Mouse (Mus musculus) limb, embryonic 15.5 days (tissue): Measurements from ENCODE around the gene Gphn. TPM values are rescaled to one million over a fixed set of nuclear protein-coding genes. Genes with fewer than 3 reads are reported as not detected.

Source experiments
- ATAC-seq: fragments of 200-750 bp; cut with Nextera tagmentation; 2 replicates; pipeline ENCODE4 v1.8.0; 2017; ENCODE audit warnings: low read depth, moderate TSS enrichment; ENCODE audit not compliant: insufficient number of reproducible peaks, low FRiP score, low TSS enrichment
- H3K27ac ChIP-seq: fragments of 300-500 bp; sonication (generic); 2 replicates; pipeline ENCODE4 v1.5.1; 2015; ENCODE audit warnings: moderate library complexity, mild to moderate bottlenecking, inconsistent platforms
- H3K27me3 ChIP-seq: fragments of 300-500 bp; sonication (generic); 2 replicates; pipeline ENCODE4 v1.6.1; 2015; ENCODE audit warnings: inconsistent platforms
- H3K36me3 ChIP-seq: fragments of 300-500 bp; sonication (generic); 2 replicates; pipeline ENCODE4 v1.6.1; 2015; ENCODE audit warnings: inconsistent platforms
- H3K4me1 ChIP-seq: fragments of 300-500 bp; sonication (generic); 2 replicates; pipeline ENCODE4 v1.6.1; 2015; ENCODE audit warnings: inconsistent platforms
- H3K4me2 ChIP-seq: fragments of 300-500 bp; sonication (generic); 2 replicates; pipeline ENCODE4 v1.6.1; 2015; ENCODE audit warnings: mild to moderate bottlenecking, inconsistent platforms
- H3K4me3 ChIP-seq: fragments of 300-500 bp; sonication (generic); 2 replicates; pipeline ENCODE4 v1.5.1; 2015; ENCODE audit warnings: mild to moderate bottlenecking, inconsistent platforms
- H3K9ac ChIP-seq: fragments of 300-500 bp; sonication (generic); 2 replicates; pipeline ENCODE4 v1.6.1; 2015; ENCODE audit warnings: inconsistent platforms
- H3K9me3 ChIP-seq: fragments of 300-500 bp; sonication (generic); 2 replicates; pipeline ENCODE4 v1.6.1; 2016; ENCODE audit warnings: inconsistent platforms
- WGBS: fragments of 180-500 bp; shearing (Covaris S2); methylation state at CpG from one replicate; pipeline ENCODE4 v1.1.7; 2015; 5-methylcytosine and 5-hydroxymethylcytosine counted together
- polyA plus RNA-seq: library from polyadenylated mRNA; unstranded; fragments of >200 nt; fragmentation: Nextera tagmentation; extraction: Ambion mirVana; gene quantifications from 2 replicates; pipeline ENCODE4 v1.2.1, GENCODE M21; 2015

Gphn gene
- polyA plus RNA-seq, 1 experiment from 2014 or later: 16.4 TPM

- Histone ChIP-seq H3K4me1 (no peaks in the 10 kb centered on the region), H3K9me3 (no peaks in the 10 kb centered on the region), H3K4me2 (peak overlapping the region; percentile 88), H3K9ac (peak overlapping the region; percentile 76), H3K36me3 (no peaks in the 10 kb centered on the region), H3K4me3 (peak overlapping the region; percentile 67), H3K27ac (peak overlapping the region; percentile 99), H3K27me3 (no peaks in the 10 kb centered on the region)
- no peak for ATAC-seq
- WGBS: under 1% methylated on average over 56 of the region's 57 CpGs
Observed at GRCm38 (mm10) chr12:78227021-78227932, 1.1 kb downstream of the Gphn start.

GRCm38 (mm10) chr12:78228139-78228538, 2.0 kb downstream of the Gphn start:
- H3K27ac ChIP-seq: no peak overlapping the region
- H3K36me3 ChIP-seq: no peaks in the 10 kb centered on the region
- no peaks in the 10 kb centered on the region for H3K4me1 ChIP-seq
- H3K27me3 ChIP-seq: no peaks in the 10 kb centered on the region
- ATAC-seq: no peak
- H3K4me3 ChIP-seq: peak overlapping the region; percentile 67; the same call in 1 of the 2 replicates
- no peaks in the 10 kb centered on the region for H3K9me3 ChIP-seq
- 35% methylated on average over 4 of the region's 4 CpGs for WGBS
- H3K4me2 ChIP-seq: peak overlapping the region; percentile 88
- no peak overlapping the region for H3K9ac ChIP-seq

GRCm38 (mm10) chr12:78232560-78232959, 6.4 kb downstream of the Gphn start:
- Histone ChIP-seq H3K9me3 (no peaks in the 10 kb centered on the region), H3K27me3 (no peaks in the 10 kb centered on the region), H3K9ac (no peak overlapping the region), H3K36me3 (no peaks in the 10 kb centered on the region), H3K4me3 (no peak overlapping the region), H3K27ac (no peak overlapping the region), H3K4me2 (no peak overlapping the region), H3K4me1 (no peaks in the 10 kb centered on the region)
- no peak for ATAC-seq

DNA sequence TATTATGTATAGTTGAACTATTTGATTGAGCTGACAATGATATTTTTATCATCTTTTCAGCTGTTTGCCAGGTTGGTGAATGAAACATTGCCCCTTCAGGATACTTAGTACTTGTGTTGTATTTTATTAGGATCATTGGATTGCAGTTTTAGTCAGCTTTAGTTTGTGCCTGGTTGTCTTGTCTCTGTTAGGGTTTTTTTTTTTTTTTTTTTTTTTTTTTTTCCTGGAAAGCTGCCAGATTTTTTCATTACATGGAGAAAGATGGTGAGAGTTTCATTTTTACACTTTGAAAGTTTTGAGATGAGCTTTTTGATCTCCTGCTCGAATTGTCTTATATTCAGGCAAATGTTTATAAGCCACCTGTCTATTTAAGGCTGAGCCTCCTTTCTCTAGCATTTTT, 22.2 kb downstream of the Gphn start:
- Histone ChIP-seq H3K4me1 (no peaks in the 10 kb centered on the region), H3K27me3 (no peaks in the 10 kb centered on the region), H3K27ac (no peak overlapping the region), H3K4me2 (no peak overlapping the region), H3K36me3 (no peaks in the 10 kb centered on the region), H3K9me3 (no peaks in the 10 kb centered on the region), H3K9ac (no peak overlapping the region), H3K4me3 (no peak overlapping the region)
- WGBS: 55% methylated on average over 1 of the region's 1 CpGs
- ATAC-seq: no peak

DNA sequence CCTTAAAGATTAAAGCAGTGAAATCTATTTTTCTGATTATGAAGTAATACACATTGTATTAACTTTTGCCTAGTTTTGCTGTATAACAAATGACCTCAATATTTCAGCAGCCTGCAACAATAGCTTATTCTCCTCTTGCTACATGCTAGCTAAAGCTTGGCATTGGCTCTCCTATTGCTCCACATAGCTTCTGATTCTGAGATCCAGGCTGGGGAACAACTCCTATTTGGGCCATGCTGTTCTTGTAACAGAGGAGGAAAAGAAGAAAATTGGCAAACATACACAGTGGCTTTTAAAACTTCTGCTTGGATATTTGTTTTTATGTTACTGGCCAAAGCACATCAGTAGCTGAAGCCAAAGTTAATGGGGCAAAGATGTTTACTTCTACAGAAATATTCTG, 23.0 kb downstream of the Gphn start:
- H3K4me2 ChIP-seq: no peak overlapping the region
- H3K4me3 ChIP-seq: no peak overlapping the region
- no peak overlapping the region for H3K9ac ChIP-seq
- no peak for ATAC-seq
- no peaks in the 10 kb centered on the region for H3K4me1 ChIP-seq
- H3K9me3 ChIP-seq: no peaks in the 10 kb centered on the region
- H3K36me3 ChIP-seq: no peaks in the 10 kb centered on the region
- no peaks in the 10 kb centered on the region for H3K27me3 ChIP-seq
- no peak overlapping the region for H3K27ac ChIP-seq

DNA sequence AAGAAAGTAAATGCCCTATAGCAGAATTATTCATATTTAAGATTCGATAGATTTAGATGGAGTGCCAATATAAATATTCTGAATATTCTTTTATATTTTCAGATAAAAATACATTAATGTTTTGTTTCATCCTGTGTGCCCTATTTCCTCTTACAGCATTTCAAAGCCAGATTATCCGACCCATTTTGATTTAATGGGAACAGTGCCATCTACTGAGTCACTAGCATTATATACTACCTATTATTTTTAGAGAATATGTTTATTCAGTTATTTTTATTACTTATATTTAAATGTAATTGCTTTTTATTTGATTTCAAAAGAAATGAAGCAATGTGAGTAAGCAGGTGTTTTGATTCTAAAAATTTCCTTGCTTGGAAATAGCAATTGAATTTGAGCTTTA, 51.2 kb downstream of the Gphn start:
- H3K27ac ChIP-seq: no peak overlapping the region
- H3K27me3 ChIP-seq: no peaks in the 10 kb centered on the region
- no peaks in the 10 kb centered on the region for H3K9me3 ChIP-seq
- H3K4me3 ChIP-seq: no peak overlapping the region
- H3K4me1 ChIP-seq: no peaks in the 10 kb centered on the region
- H3K4me2 ChIP-seq: no peak overlapping the region
- WGBS: 68% methylated on average over 2 of the region's 2 CpGs
- no peak overlapping the region for H3K9ac ChIP-seq
- no peak for ATAC-seq
- no peaks in the 10 kb centered on the region for H3K36me3 ChIP-seq

DNA sequence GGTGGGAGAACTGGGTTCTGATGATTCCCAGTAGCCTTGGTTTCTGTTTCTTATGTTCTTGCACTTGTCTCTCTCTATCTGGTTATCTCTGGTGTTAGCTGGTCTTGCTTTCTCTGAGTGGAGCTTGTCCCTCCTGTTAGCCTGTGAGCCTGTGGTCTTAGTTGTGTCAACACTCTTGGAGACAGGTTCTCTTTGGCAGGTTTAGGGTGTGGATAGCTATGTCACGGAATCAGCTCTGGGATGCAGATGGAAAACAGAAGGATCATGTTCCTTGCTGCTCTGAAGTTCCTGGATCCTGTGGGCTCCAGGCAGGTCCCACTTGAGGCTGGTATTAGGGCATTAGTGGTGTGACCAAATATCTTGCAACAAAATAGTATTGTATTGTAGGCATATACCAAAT, 64.2 kb downstream of the Gphn start:
- no peak overlapping the region for H3K4me2 ChIP-seq
- no peaks in the 10 kb centered on the region for H3K27me3 ChIP-seq
- H3K4me1 ChIP-seq: no peaks in the 10 kb centered on the region
- 59% methylated on average over 1 of the region's 1 CpGs for WGBS
- no peaks in the 10 kb centered on the region for H3K36me3 ChIP-seq
- no peak overlapping the region for H3K9ac ChIP-seq
- H3K4me3 ChIP-seq: no peak overlapping the region
- no peaks in the 10 kb centered on the region for H3K9me3 ChIP-seq
- ATAC-seq: no peak
- no peak overlapping the region for H3K27ac ChIP-seq

- Histone ChIP-seq H3K4me2 (no peak overlapping the region), H3K4me3 (no peak overlapping the region), H3K9ac (no peak overlapping the region), H3K4me1 (no peaks in the 10 kb centered on the region), H3K27ac (no peak overlapping the region), H3K36me3 (no peaks in the 10 kb centered on the region), H3K27me3 (no peaks in the 10 kb centered on the region), H3K9me3 (no peaks in the 10 kb centered on the region)
- WGBS: 88% methylated on average over 1 of the region's 1 CpGs
- no peak for ATAC-seq
Observed at GRCm38 (mm10) chr12:78298824-78299398, 72.7 kb downstream of the Gphn start.

DNA sequence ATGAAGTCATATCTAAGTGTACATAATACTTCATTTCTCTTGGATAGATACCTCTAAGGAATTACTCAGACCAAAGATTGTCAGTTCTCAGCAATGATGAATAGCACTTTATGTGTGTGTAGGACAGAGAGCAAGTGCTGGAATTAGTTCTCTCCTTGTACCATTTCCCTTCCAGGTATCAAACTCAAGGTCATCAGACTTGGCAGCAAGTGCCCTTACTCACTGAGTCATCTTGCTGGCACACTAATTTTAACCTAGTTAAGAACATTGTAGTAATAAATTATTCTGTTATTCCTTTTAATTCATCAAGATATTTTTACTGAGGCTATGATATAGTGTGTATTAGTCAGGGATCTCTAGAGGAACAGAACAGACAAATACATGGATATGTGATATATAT, 88.9 kb downstream of the Gphn start:
- no peaks in the 10 kb centered on the region for H3K27me3 ChIP-seq
- H3K9ac ChIP-seq: no peak overlapping the region
- no peak overlapping the region for H3K27ac ChIP-seq
- H3K9me3 ChIP-seq: no peaks in the 10 kb centered on the region
- H3K4me3 ChIP-seq: no peak overlapping the region
- H3K36me3 ChIP-seq: no peaks in the 10 kb centered on the region
- no peak for ATAC-seq
- H3K4me1 ChIP-seq: no peaks in the 10 kb centered on the region
- no peak overlapping the region for H3K4me2 ChIP-seq

- Histone ChIP-seq H3K4me2 (no peak overlapping the region), H3K27me3 (no peaks in the 10 kb centered on the region), H3K27ac (no peak overlapping the region), H3K9ac (no peak overlapping the region), H3K36me3 (no peaks in the 10 kb centered on the region), H3K4me3 (no peak overlapping the region), H3K4me1 (no peaks in the 10 kb centered on the region), H3K9me3 (no peaks in the 10 kb centered on the region)
- no peak for ATAC-seq
- WGBS: 86% methylated on average over 4 of the region's 4 CpGs
Observed at GRCm38 (mm10) chr12:78327946-78328345, 101.8 kb downstream of the Gphn start.

DNA sequence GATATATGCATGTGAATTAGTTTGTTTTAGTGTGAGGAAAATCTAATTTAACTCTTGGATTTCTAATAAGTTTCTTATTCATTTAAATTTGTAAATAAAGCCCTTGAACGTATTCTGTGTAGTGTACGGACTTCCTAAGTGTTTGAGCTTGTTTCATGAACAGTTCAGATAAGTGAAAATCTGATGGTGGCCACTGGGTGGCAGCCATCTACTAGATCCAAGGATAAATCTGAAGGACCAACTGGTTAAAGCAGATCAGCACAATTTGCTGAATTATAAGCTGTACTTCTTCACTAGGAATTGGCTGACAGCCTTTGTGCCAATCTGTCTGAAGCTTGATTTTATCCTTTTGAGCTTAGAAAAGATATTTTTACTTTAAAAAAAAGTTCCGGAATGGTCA, 105.9 kb downstream of the Gphn start:
- 57% methylated on average over 3 of the region's 3 CpGs for WGBS
- Histone ChIP-seq H3K27ac (no peak overlapping the region), H3K4me2 (no peak overlapping the region), H3K36me3 (no peaks in the 10 kb centered on the region), H3K4me1 (no peaks in the 10 kb centered on the region), H3K9me3 (no peaks in the 10 kb centered on the region), H3K9ac (no peak overlapping the region), H3K27me3 (no peaks in the 10 kb centered on the region), H3K4me3 (no peak overlapping the region)
- ATAC-seq: no peak

DNA sequence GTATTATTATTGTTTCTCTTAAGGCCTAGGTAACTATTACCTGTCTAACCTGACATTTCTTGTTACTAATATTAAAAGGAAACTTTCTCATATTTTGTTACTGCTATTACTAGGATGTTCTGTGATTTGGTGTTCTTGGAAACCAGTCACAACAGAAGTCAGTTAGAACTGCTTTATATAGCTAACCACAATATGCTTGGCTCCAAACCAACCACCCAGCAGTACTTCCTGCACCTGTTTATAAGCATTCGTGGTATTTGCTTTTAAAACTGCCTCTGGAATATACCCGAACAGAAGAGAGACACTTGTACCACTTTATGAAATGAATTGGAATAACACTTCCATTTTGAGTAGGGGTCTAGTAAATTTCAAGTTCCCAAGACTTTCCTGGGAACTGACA, 130.3 kb downstream of the Gphn start:
- Histone ChIP-seq H3K27ac (no peak overlapping the region), H3K4me2 (no peak overlapping the region), H3K27me3 (no peaks in the 10 kb centered on the region), H3K4me1 (no peaks in the 10 kb centered on the region), H3K9ac (no peak overlapping the region), H3K36me3 (no peaks in the 10 kb centered on the region), H3K4me3 (no peak overlapping the region), H3K9me3 (no peaks in the 10 kb centered on the region)
- ATAC-seq: no peak
- 51% methylated on average over 2 of the region's 2 CpGs for WGBS
